Mouse (Mus musculus) heart, adult 2 months (tissue): Measurements from ENCODE around the gene Dnajc11. TPM values are rescaled to one million over a fixed set of nuclear protein-coding genes. Genes with fewer than 3 reads are reported as not detected.
A peak's percentile ranks its signal among the peaks of the same experiment; 100 is the strongest.

Experiments used
- DNase-seq, 2 experiments: peaks; one replicate each; pipeline ENCODE4 v3.0.0; 2021
- H3K27ac ChIP-seq: fragments of 200-600 bp; 2 replicates; pipeline ENCODE4 v1.8.1; 2022
- H3K27me3 ChIP-seq: fragments of 200-500 bp; 2 replicates; pipeline ENCODE4 v1.6.1; 2012; ENCODE audit warnings: mild to moderate bottlenecking, low read length, inconsistent platforms, mixed read lengths; ENCODE audit not compliant: control insufficient read depth, insufficient read depth
- H3K36me3 ChIP-seq: fragments of 200-500 bp; 2 replicates; pipeline ENCODE4 v1.6.1; 2012; ENCODE audit warnings: low read length, inconsistent platforms; ENCODE audit not compliant: control insufficient read depth, insufficient read depth
- H3K4me1 ChIP-seq: fragments of 200-500 bp; 2 replicates; pipeline ENCODE4 v1.6.1; 2011; ENCODE audit warnings: low read length; ENCODE audit not compliant: control insufficient read depth, insufficient read depth
- H3K4me3 ChIP-seq: fragments of 200-600 bp; 2 replicates; pipeline ENCODE4 v1.8.1; 2022
- H3K79me2 ChIP-seq: fragments of 200-500 bp; replicated peaks from 2 replicates; pipeline ENCODE4 v1.6.1; 2012; ENCODE audit warnings: mild to moderate bottlenecking, inconsistent platforms, low read length, moderate library complexity, mixed read lengths; ENCODE audit not compliant: control insufficient read depth, insufficient read depth
- H3K9ac ChIP-seq: fragments of 200-500 bp; 2 replicates; pipeline ENCODE4 v1.6.1; 2012; ENCODE audit warnings: low read depth, mild to moderate bottlenecking, control low read depth, inconsistent platforms, low read length, mixed read lengths
- CTCF ChIP-seq: fragments of 200-600 bp; IDR thresholded peaks from 2 replicates; pipeline ENCODE4 v1.8.1; 2022; ENCODE audit warnings: antibody characterized with exemption, mild to moderate bottlenecking, moderate library complexity
- EP300 ChIP-seq: fragments of 200-500 bp; IDR thresholded peaks from 2 replicates; pipeline ENCODE4 v1.6.1; 2011; ENCODE audit warnings: low read depth, low read length, control low read depth; ENCODE audit not compliant: insufficient read depth
- POLR2A ChIP-seq: fragments of 200-500 bp; IDR thresholded peaks from 2 replicates; pipeline ENCODE4 v1.6.1; 2011; ENCODE audit warnings: mild to moderate bottlenecking, low read depth, low read length, control low read depth; ENCODE audit not compliant: insufficient read depth
- whole genome bisulfite sequencing: fragments of 180-500 bp; shearing (Covaris S2); methylation state at CpG from one replicate; pipeline ENCODE4 v1.1.7; 2018; 5-methylcytosine and 5-hydroxymethylcytosine counted together
- intact Hi-C: fragments of 180-260 bp; cut with DNase I; formaldehyde crosslinking; loops from one replicate; pipeline ENCODE4 v1.15.1; 2025
- polyA plus RNA-seq: library from polyadenylated mRNA; depleted of rRNA; stranded (reverse); fragments of >200 nt; gene quantifications from 2 replicates; pipeline ENCODE4 v1.2.3, GENCODE M21; 2012
- total RNA-seq, 2 experiments: library from RNA; stranded (reverse); gene quantifications; 2 replicates each; pipeline ENCODE4 v1.2.3; 2021

Dnajc11 gene
- total and polyA plus RNA-seq, 3 experiments = 55.9 to 84.3 (median 71.0) TPM

GRCm38 (mm10) chr4:152010707-152011134, 77.2 kb downstream of the Dnajc11 start:
- H3K27ac ChIP-seq = peak overlapping the region; percentile 98
- TF ChIP-seq EP300 = no peak; the same call in 1 of the 2 replicates
- TF ChIP-seq POLR2A = 0 out of 2 replicates have a peak, but pooled peaks have one; percentile 23
- no peak for TF ChIP-seq CTCF
- peaks cover 17% of the 10 kb centered on the region for H3K4me1 ChIP-seq
- H3K79me2 ChIP-seq = peaks cover 3% of the 10 kb centered on the region; the same call in 1 of the 2 replicates
- DNase-seq = peak in 1 of 2 experiments; percentile 48
- WGBS = 12% methylated on average over 13 of the region's 13 CpGs
- no peaks in the 10 kb centered on the region for H3K27me3 ChIP-seq
- intact Hi-C loops = loop anchor here (1.0 kb wide), 1 partner anchor 16 kb away; no protein-coding TSS in a partner anchor
- H3K36me3 ChIP-seq = peaks cover 4% of the 10 kb centered on the region
- peak overlapping the region; percentile 88 for H3K4me3 ChIP-seq
- peak overlapping the region; percentile 90 for H3K9ac ChIP-seq

GRCm38 (mm10) chr4:152011171-152011760, 77.8 kb downstream of the Dnajc11 start:
- intact Hi-C loops = no loop called here
- Histone ChIP-seq H3K79me2 (peaks cover 3% of the 10 kb centered on the region; the same call in 1 of the 2 replicates), H3K27me3 (no peaks in the 10 kb centered on the region), H3K4me1 (peaks cover 17% of the 10 kb centered on the region), H3K27ac (peak overlapping the region; percentile 98), H3K36me3 (peaks cover 4% of the 10 kb centered on the region), H3K4me3 (peak overlapping the region; percentile 88), H3K9ac (peak overlapping the region; percentile 90)
- WGBS = 50% methylated on average over 8 of the region's 8 CpGs
- peak in 1 of 2 experiments; percentile 13 for DNase-seq
- TF ChIP-seq POLR2A = no peak
- no peak for TF ChIP-seq EP300
- TF ChIP-seq CTCF = no peak

GRCm38 (mm10) chr4:152012109-152012508, 78.6 kb downstream of the Dnajc11 start:
- Histone ChIP-seq H3K4me1 (peaks cover 17% of the 10 kb centered on the region), H3K27ac (peak overlapping the region; percentile 98), H3K4me3 (no peak overlapping the region), H3K79me2 (peaks cover 3% of the 10 kb centered on the region; the same call in 1 of the 2 replicates), H3K36me3 (peaks cover 4% of the 10 kb centered on the region), H3K27me3 (no peaks in the 10 kb centered on the region), H3K9ac (peak overlapping the region; percentile 26)
- TF ChIP-seq CTCF (no peak), POLR2A (no peak), EP300 (no peak)
- 70% methylated on average over 16 of the region's 16 CpGs for WGBS
- no peak for DNase-seq
- intact Hi-C loops = no loop called here

DNA sequence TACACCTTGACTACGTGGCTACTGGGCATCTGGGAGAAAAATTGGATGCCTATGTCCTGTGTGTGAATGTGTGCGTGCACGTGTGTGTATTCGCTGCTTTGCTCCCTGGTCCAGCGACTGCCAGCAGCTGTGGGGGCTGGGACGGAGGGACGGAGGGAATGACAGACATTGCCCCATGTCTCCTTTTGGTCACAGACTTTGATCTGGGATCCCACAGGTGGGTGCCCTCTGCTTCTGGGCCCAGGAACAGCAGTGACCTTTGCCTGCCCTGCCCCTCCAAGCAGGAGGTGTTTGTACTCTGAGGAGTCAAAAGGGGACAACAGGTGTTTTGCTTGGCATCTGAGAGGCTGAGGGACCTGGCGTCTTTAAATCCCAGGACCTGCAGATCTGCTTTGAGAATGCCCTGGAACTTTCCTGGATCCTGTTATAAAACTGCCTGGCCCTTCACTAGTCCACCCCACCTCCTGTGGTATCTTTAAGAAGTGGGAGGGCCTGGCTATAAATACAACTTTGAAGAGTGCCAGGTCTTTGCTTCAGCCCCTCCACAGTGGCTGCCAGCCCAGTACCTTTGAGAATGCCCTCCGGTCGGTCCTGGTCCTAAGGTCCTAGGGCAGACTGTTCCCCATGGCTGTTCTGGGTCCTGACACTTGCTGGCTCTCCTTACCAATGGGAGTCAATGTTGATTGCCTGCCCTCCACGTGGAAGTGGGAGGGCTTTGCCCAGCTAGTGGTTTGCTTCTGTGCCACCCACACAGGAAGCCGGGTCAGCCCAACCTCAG, 79.7 kb downstream of the Dnajc11 start:
- 61% methylated on average over 12 of the region's 12 CpGs for WGBS
- peak; percentile 51; the same call in 1 of the 2 replicates for TF ChIP-seq EP300
- no peak for TF ChIP-seq CTCF
- TF ChIP-seq POLR2A = 0 out of 2 replicates have a peak, but pooled peaks have one; percentile 15
- Histone ChIP-seq H3K79me2 (peaks cover 3% of the 10 kb centered on the region; the same call in 1 of the 2 replicates), H3K4me1 (peaks cover 13% of the 10 kb centered on the region), H3K27me3 (no peaks in the 10 kb centered on the region), H3K27ac (peak overlapping the region; percentile 98), H3K9ac (peak overlapping the region; percentile 38), H3K4me3 (no peak overlapping the region; the same call in 1 of the 2 replicates), H3K36me3 (peaks cover 4% of the 10 kb centered on the region)
- peak; percentile 59 to 80 for DNase-seq
- intact Hi-C loops = no loop called here

GRCm38 (mm10) chr4:152019073-152019472, 85.6 kb downstream of the Dnajc11 start:
- TF ChIP-seq POLR2A = no peak
- no peak for TF ChIP-seq CTCF
- no peak for TF ChIP-seq EP300
- WGBS = 81% methylated on average over 6 of the region's 6 CpGs
- H3K9ac ChIP-seq = no peak overlapping the region

More at GRCm38 (mm10) chr4:152019073-152019472, 85.6 kb downstream of the Dnajc11 start:
- Histone ChIP-seq H3K4me3 (no peak overlapping the region), H3K36me3 (no peaks in the 10 kb centered on the region), H3K4me1 (no peaks in the 10 kb centered on the region; the same call in 1 of the 2 replicates), H3K79me2 (no peaks in the 10 kb centered on the region; the same call in 1 of the 2 replicates), H3K27me3 (no peaks in the 10 kb centered on the region), H3K27ac (no peak overlapping the region)
- intact Hi-C loops = no loop called here
- DNase-seq = no peak
